Mouse (Mus musculus): ENCODE data around the gene Abcb1a. TPM values are rescaled to one million over a fixed set of nuclear protein-coding genes. Genes with fewer than 3 reads are reported as not detected.
A peak's percentile ranks its signal among the peaks of the same experiment; 100 is the strongest.

Gene Abcb1a
- 3.1 and 5.0 TPM in 2 replicates for total RNA-seq (2017)

DNA sequence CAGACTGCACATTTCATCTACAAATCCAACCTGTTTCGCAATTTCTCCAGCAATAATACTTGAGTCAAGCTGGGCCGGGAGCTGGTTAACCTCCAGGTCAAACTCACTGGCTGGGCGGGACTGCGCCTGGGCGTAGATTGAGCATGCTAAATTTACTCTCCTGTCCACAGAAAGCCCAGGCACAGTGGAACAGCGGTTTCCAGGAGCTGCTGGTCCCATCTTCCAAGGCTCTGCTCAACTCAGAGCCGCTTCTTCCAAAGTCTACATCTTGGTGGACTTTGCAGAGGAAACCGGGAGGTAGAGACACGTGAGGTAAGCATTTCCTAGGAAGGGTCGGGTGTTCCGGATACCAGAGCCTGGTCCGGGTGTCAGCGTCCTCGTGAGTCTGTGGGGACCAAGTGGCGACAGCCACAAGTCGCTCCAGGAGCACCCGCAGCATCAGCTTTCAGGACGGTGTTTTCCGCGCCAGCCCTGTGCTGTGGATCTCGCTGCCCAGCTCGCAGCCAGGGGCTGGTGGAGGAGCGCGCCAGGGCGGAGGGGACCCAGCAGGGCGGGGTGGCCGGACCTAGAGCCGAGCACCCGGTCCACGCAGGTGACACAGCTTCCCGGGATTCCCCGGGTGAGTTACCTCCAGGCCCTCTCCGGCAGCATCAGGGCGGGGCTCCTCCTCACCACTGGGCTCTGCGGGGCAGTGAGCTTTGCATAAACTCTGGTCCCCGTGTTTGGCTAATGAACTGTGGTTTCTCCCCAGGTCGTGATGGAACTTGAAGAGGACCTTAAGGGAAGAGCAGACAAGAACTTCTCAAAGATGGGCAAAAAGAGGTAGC lies at the start of gene Abcb1a:
Gene Abcb1a, plus strand, starts transcription at position 167 of the 827 bp plus-strand sequence.
- peak; percentile 86 to 88 for ATAC-seq (replicated peaks in 1 of 2; ENCODE audit: insufficient read depth in 1 of 2, low FRiP score in 2 of 2, low TSS enrichment in 1 of 2, low read depth in 1 of 2, poor library complexity in 2 of 2, severe bottlenecking in 2 of 2)

DNA sequence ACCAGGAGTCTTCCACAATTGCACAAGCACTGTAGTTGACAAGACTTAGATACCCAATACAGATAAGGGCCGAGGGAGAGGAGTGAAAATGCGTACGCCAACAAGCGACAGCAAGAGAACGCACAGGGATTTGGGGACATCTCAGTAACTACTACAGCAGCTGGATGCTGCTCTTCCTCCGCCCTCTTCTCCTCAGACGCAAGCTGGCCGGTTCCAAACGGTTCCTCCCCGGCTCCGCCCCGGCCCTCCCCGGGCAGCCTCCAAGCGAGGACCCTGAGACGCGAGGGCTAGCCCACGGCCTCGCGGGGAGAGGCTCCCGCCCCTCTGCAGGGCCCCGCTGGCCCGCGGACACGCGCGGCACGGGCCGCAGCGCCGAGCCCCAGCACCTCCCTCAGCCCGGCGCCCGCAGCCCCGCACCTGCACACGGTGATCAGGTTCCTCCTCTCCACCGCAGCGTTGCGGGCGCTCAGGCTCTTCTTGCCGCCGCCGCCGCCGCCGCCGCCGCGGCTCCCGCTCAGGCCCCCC lies 37.7 kb upstream of the Abcb1a start:
- ATAC-seq (replicated peaks in 1 of 2; ENCODE audit: insufficient read depth in 1 of 2, low FRiP score in 2 of 2, low TSS enrichment in 1 of 2, low read depth in 1 of 2, poor library complexity in 2 of 2, severe bottlenecking in 2 of 2), result peak; percentile 59 to 68

- ATAC-seq (replicated peaks in 1 of 2; ENCODE audit: insufficient read depth in 1 of 2, low FRiP score in 2 of 2, low TSS enrichment in 1 of 2, low read depth in 1 of 2, poor library complexity in 2 of 2, severe bottlenecking in 2 of 2), result peak; percentile 97
Observed at GRCm38 (mm10) chr5:8622596-8623231, 37.2 kb upstream of the Abcb1a start, which contains the start of gene Rundc3b. Gene Rundc3b, minus strand, starts transcription at chr5:8622952.

- ATAC-seq (replicated peaks in 1 of 2; ENCODE audit: insufficient read depth in 1 of 2, low FRiP score in 2 of 2, low TSS enrichment in 1 of 2, low read depth in 1 of 2, poor library complexity in 2 of 2, severe bottlenecking in 2 of 2), result no peak
Observed at GRCm38 (mm10) chr5:8632901-8633300, 27.0 kb upstream of the Abcb1a start.

DNA sequence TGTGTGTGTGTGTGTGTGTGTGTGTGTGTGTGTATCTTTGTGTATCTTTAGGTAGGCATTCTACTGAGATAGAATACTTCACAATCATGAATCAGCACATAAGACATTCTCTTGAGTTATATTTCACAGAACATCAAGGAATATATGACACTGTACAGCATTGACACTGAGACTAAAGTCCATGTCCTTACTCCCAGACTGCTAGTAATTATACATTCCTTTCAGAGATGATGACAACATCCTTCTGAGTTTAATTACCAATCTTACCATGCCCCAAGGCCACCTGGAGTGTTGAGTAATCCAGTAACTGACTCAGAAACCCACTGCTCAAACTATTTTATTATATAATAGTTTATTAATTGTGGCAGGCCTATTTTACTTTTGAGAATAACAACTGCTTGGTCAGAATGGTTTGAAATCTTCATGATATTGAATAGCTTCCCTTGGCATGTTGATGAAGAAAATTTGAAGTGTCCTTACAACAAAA lies 25.3 kb upstream of the Abcb1a start:
- ATAC-seq (replicated peaks in 1 of 2; ENCODE audit: insufficient read depth in 1 of 2, low FRiP score in 2 of 2, low TSS enrichment in 1 of 2, low read depth in 1 of 2, poor library complexity in 2 of 2, severe bottlenecking in 2 of 2), result no peak

DNA sequence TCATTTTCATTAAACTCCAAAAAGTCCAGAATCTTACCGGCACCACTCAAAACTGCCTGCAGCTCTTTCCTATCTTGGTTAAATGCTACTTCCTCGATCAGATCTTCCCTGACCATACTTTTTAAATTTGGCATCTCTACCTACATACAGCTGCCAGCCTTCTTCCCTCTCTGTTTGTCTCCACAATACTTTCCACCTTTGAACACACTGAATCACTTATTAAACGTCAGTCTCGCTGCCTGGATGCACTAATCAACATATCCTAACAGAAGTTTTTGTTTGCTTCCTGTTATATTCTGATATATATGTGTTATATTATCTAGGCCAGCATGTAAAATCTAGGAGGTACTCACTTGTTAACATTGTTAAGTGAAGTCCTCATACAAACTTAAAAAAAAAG lies 11.6 kb upstream of the Abcb1a start:
- ATAC-seq (replicated peaks in 1 of 2; ENCODE audit: insufficient read depth in 1 of 2, low FRiP score in 2 of 2, low TSS enrichment in 1 of 2, low read depth in 1 of 2, poor library complexity in 2 of 2, severe bottlenecking in 2 of 2), result no peak

DNA sequence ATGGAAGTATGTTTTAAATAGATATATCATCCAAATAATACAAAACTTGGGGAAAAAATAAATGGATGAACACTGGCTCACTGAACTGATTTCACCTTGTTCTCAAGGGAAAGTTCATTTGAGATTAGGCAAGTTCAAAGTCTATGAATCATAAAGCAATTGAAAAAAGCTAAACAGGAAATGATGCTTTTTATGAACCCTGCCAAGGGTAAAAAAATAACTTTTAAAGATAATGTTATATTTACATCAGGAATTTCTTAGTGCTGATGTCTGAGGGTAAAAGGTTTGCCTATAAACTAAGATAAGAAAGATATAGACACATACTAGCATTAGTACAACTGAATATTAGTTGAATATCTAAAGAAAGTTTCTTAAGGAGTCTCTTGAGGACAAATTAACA lies 11.1 kb upstream of the Abcb1a start:
- ATAC-seq (replicated peaks in 1 of 2; ENCODE audit: insufficient read depth in 1 of 2, low FRiP score in 2 of 2, low TSS enrichment in 1 of 2, low read depth in 1 of 2, poor library complexity in 2 of 2, severe bottlenecking in 2 of 2), result no peak

DNA sequence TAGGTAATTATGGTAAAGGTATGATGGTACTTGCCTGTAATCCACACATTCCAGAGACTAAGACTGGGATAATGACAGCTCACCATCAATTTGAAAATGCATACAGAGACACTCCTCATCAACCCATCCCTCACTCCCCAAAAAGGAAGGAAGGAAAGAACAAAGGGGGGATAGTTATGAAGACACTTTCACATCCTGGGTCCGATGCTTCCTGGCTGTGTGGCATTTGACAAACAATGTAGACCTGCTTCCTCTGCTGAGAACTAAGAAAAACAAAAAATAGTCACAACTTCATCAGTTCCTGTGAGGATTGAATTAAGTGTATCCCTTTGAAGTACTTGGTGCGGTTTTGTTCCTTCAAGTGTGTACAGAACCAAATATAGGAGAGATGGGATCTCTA lies 7.8 kb upstream of the Abcb1a start:
- ATAC-seq (replicated peaks in 1 of 2; ENCODE audit: insufficient read depth in 1 of 2, low FRiP score in 2 of 2, low TSS enrichment in 1 of 2, low read depth in 1 of 2, poor library complexity in 2 of 2, severe bottlenecking in 2 of 2), result no peak

- ATAC-seq (replicated peaks in 1 of 2; ENCODE audit: insufficient read depth in 1 of 2, low FRiP score in 2 of 2, low TSS enrichment in 1 of 2, low read depth in 1 of 2, poor library complexity in 2 of 2, severe bottlenecking in 2 of 2), result peak in 1 of 2 experiments; percentile 51; a peak in 2 of 4 replicates
Observed at GRCm38 (mm10) chr5:8660738-8661151, 868 bp downstream of the Abcb1a start.

DNA sequence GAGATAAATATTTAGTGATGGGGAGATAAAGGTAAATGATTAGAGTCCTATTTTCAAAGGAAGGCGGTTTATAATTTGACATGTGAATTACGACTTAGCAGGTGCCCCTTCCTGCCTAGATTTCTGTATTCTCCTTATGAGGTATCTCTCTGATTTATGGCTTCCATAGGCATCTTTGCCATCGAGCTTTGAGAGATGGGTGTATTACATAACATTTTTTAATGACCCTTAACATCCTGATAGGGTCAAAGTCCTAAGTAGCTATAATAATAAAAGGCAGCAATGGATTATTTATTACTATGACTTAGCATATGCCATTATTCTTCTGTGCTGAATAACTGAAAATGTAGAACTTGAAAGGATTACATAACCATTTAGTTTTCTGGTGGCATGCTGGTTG lies 4.8 kb downstream of the Abcb1a start:
- ATAC-seq (replicated peaks in 1 of 2; ENCODE audit: insufficient read depth in 1 of 2, low FRiP score in 2 of 2, low TSS enrichment in 1 of 2, low read depth in 1 of 2, poor library complexity in 2 of 2, severe bottlenecking in 2 of 2), result no peak

GRCm38 (mm10) chr5:8667758-8668474 lies 8.0 kb downstream of the Abcb1a start:
- ATAC-seq (replicated peaks in 1 of 2; ENCODE audit: insufficient read depth in 1 of 2, low FRiP score in 2 of 2, low TSS enrichment in 1 of 2, low read depth in 1 of 2, poor library complexity in 2 of 2, severe bottlenecking in 2 of 2), result no peak

DNA sequence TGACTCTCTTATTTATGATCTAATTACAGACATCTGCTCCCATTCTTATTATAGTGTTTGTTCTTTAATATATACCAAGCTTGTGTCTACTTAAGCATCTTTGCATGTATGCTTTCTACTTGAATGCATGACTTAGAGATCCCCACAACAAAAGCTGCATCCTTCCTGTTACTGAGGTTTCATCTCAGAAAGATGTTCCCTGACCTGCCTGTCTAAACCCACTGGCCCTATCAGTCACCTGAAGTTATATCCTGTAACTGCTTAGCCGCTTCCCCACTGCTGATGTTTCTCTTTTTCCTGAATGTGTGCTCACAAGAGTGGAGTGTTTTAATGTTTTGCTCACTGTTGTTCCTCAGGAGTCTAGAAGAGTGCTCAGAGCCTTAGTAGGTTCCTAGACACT lies 9.7 kb downstream of the Abcb1a start:
- no peak for ATAC-seq (replicated peaks in 1 of 2; ENCODE audit: insufficient read depth in 1 of 2, low FRiP score in 2 of 2, low TSS enrichment in 1 of 2, low read depth in 1 of 2, poor library complexity in 2 of 2, severe bottlenecking in 2 of 2)

- peak; percentile 97 for ATAC-seq (replicated peaks in 1 of 2; ENCODE audit: insufficient read depth in 1 of 2, low FRiP score in 2 of 2, low TSS enrichment in 1 of 2, low read depth in 1 of 2, poor library complexity in 2 of 2, severe bottlenecking in 2 of 2)
Observed at GRCm38 (mm10) chr5:8675262-8675951, 15.5 kb downstream of the Abcb1a start.

GRCm38 (mm10) chr5:8675952-8676262 lies 16.0 kb downstream of the Abcb1a start:
- peak; percentile 23 to 34; a peak in 2 of 4 replicates for ATAC-seq (replicated peaks in 1 of 2; ENCODE audit: insufficient read depth in 1 of 2, low FRiP score in 2 of 2, low TSS enrichment in 1 of 2, low read depth in 1 of 2, poor library complexity in 2 of 2, severe bottlenecking in 2 of 2)

DNA sequence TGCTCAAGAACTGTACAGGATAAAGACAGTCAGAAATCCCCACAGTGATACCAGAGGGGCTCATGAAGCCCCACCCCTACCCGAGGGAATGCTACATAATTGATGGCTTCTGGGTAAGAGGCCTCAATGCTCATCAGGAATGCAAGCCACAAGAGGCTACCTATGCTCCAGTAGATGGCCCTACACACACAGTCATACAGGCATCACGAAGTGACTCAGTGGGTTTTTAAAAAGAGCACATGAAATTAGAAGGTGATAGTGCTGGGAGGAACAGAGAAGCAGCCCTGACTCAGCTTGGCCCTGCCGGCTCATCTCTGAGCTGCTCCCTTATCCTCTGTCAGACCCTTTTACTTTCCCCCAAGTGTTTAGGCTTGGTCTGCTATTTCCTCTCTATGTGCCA lies 21.3 kb downstream of the Abcb1a start:
- ATAC-seq (replicated peaks in 1 of 2; ENCODE audit: insufficient read depth in 1 of 2, low FRiP score in 2 of 2, low TSS enrichment in 1 of 2, low read depth in 1 of 2, poor library complexity in 2 of 2, severe bottlenecking in 2 of 2), result peak; percentile 14 to 73; a peak in 2 of 4 replicates

GRCm38 (mm10) chr5:8683686-8684085 lies 23.8 kb downstream of the Abcb1a start:
- no peak for ATAC-seq (replicated peaks in 1 of 2; ENCODE audit: insufficient read depth in 1 of 2, low FRiP score in 2 of 2, low TSS enrichment in 1 of 2, low read depth in 1 of 2, poor library complexity in 2 of 2, severe bottlenecking in 2 of 2)

DNA sequence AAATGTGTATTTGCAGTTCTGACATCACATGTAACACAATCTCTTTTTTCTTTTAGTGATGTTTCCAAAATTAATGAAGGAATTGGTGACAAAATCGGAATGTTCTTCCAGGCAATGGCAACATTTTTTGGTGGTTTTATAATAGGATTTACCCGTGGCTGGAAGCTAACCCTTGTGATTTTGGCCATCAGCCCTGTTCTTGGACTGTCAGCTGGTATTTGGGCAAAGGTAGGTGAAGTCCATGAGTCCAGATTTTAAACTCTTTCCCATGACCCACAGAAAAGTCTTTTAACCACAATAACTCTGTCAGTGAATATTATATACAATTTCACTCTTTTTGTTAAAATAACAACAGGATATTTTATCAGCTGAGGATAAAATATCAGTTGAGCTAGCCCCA lies 26.2 kb downstream of the Abcb1a start:
- ATAC-seq (replicated peaks in 1 of 2; ENCODE audit: insufficient read depth in 1 of 2, low FRiP score in 2 of 2, low TSS enrichment in 1 of 2, low read depth in 1 of 2, poor library complexity in 2 of 2, severe bottlenecking in 2 of 2), result no peak

Measured in hematopoietic stem cell, adult 5-6 weeks (primary cell).